Mouse (Mus musculus) ES-E14 (cell line): ENCODE results near the gene Gm28047.

Experiments used
- CHD2 ChIP-seq: IDR thresholded peaks from 2 replicates; pipeline ENCODE4 v1.6.1; 2014; ENCODE audit warnings: mild to moderate bottlenecking, low read depth, low read length, inconsistent platforms
- HCFC1 ChIP-seq: IDR thresholded peaks from 2 replicates; pipeline ENCODE4 v1.6.1; 2012; ENCODE audit warnings: low read length, inconsistent platforms, borderline replicate concordance; ENCODE audit not compliant: insufficient read depth
- MAFK ChIP-seq: IDR thresholded peaks from 2 replicates; pipeline ENCODE4 v1.6.1; 2014; ENCODE audit warnings: mild to moderate bottlenecking, low read depth, low read length, inconsistent platforms; ENCODE audit not compliant: insufficient read depth
- ZC3H11A ChIP-seq: IDR thresholded peaks from 2 replicates; pipeline ENCODE4 v1.6.1; 2012; ENCODE audit warnings: low read depth, mild to moderate bottlenecking, inconsistent platforms, low read length, borderline replicate concordance

DNA sequence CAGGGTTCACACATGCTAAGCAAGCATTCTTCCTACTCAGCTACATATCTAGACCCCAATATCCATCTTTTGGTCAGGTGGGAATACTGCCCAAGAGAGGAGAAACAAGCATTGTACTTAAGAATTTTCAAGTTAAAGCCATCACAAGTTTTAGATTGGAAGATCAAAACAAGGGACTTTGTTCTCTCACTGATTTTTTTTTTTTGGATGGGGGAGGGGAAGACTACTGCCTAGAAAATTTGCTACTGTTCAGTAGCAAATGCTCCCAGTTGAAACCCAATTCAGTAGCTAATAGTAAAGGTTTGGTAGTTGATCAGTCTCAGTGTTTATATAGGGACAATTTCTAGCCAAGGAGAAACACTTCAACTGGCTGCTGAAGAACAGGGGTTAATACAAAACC, 2.3 kb downstream of the Gm28047 start:
- TF ChIP-seq CHD2 (no peak), MAFK (no peak), HCFC1 (no peak), ZC3H11A (no peak)
